Mouse (Mus musculus): ENCODE data around the gene Tsnaxip1.
"Not testable (repeated sequence)": the region's sequence is repeated elsewhere in the genome, so short reads cannot be mapped to it uniquely, and the experiment has no call there.

Gene Tsnaxip1

GRCm38 (mm10) chr8:105820925-105821324 lies 6.6 kb upstream of the Tsnaxip1 start:
- DNase-seq = no peak

DNA sequence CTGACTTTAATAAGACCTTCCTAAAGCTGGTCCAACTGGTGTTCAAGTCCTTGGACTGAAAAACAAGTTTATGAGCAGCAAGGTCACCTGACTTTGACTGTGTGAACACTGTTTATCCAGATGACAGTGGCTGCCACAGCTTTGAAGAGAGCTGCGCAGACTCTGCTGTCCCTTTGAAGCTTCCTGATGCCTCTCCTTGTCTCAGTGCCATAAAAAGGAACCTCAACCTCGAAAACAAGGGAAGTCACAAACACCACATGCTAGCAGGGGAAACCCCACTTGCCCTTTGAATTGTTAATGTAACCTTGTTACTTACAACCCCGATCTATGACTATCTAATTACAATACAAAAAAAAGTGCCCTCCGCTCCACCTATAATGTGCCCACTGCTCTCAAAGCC lies 2.0 kb upstream of the Tsnaxip1 start:
- DNase-seq = no peak

GRCm38 (mm10) chr8:105826379-105826778 lies 1.2 kb upstream of the Tsnaxip1 start:
- DNase-seq = no peak

GRCm38 (mm10) chr8:105833740-105834139 lies 6.2 kb downstream of the Tsnaxip1 start:
- not testable (repeated sequence) for DNase-seq

DNA sequence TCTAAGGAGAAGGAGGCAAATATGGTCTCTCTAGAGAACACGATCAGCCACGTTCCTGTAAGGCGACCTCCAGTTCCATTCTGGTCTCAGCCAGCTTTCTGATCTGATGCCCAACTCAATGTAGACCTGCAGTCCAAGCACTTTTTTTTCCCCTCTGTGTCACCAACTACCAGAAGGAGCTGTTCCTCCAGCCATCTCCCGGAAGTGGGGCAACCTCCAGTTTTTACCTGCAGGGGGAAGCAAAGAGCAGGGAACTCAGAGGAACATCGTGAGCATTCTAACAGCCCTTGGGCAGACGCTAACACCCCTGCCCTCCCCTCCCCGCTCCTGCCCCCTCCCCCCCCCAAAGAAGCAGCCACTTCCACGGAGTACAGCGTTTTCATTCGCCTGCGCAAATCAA lies 7.8 kb downstream of the Tsnaxip1 start:
- peak; percentile 62 to 76 for DNase-seq

DNA sequence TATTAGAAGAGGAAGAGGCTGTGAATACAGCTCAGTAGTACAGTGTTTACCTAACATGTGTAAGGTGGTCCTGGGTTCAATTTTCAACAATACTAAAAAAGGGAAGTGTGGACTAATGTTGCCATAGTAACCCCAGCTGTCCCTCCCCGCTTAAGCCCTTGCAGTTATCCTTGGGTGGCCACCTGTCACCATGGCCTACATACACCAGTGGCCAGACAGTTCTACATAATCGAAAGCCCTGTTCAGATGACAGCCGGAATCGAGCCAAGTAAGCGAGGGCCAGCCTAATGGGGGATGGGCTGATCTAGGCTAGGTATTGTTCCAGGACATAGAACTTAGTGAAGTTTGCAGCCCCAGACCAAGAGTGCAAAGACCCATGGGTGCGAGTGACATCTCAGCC lies 9.5 kb downstream of the Tsnaxip1 start:
- DNase-seq = peak; percentile 31 to 59

- no peak for DNase-seq
These were observed 11.7 kb downstream of the Tsnaxip1 start for GRCm38 (mm10) chr8:105839209-105839608.

DNA sequence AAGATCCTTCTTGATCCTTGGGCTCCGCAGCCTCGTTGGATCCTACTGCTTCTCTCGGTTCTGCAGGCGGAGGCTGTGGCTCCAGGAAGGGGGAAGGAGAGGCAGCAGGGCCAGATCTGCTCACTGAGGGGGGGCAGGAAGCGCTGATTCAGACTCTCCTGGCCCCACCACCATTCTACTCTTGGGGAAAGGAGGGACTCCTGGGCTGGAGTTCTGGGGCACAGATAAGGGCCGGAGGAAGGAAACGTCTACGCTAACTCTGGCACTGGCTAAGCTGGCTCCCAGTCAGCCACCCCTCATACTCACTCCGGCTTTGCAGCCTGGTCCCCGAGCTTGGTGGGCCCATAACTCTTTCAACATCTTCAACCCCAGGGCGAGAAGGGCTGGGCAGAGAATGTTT lies 19.1 kb downstream of the Tsnaxip1 start:
- DNase-seq = no peak

DNA sequence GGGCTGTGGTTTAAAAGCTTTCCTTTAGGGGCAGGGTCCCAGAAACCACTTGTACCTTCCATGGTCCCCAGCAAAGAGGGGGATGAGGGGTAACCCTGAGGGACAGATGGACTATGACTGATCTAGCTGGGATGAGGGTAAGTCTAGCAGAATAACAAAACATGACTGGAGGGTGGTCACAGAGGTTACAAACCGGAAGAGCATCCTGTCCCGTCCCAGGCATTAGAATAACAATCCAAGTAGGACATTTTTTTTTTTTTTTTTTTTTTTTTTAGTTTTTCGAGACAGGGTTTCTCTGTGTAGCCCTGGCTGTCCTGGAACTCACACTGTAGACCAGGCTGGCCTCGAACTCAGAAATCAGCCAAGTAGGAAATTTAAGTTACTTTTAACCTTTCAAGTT lies 22.5 kb downstream of the Tsnaxip1 start:
- DNase-seq = no peak

DNA sequence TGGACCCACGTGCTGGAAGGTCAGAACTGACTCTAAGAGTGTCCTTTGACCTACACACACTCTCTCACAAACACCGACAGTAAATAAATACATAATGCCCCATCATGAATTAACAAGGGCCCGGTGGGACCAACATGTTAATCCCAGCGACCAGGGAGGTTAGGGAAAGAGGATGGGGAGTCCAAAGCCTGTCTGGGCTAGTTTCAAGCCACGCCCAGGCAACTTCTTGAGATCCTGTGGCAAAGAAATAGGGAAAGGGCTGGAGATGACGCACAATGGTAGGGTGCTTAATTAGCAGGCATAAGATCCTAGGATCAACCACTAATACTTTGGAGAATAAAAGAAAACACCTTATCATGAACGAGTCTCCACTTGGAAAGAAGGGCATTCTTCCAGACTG lies 23.1 kb downstream of the Tsnaxip1 start:
- DNase-seq = no peak

DNA sequence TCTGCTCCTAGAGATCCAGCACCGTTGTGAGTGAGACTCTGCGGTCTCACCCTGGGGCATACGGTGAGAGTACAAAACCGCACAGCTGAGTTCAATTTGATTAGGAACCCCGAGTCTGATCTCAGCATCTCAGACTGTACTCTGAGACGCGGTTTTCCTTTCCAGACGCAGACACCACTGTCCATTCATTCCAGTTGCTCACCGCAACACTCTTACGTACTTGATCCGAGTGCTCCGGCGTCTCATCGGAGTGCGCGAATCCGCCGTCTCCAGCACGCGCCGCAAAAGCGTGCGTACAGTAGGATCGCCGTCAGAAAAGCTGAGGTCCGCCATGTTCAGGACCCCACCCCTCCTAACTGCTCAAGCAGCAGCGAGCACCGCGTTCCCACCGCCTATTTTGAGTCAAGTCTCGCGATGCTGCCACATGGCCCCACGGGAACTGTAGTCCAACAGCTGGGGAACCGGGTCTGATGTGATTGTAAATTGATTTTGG lies 24.2 kb downstream of the Tsnaxip1 start:
- peak; percentile 92 for DNase-seq

- peak in 1 of 2 experiments; percentile 30 for DNase-seq
These were observed 24.7 kb downstream of the Tsnaxip1 start for GRCm38 (mm10) chr8:105852146-105852729.

DNA sequence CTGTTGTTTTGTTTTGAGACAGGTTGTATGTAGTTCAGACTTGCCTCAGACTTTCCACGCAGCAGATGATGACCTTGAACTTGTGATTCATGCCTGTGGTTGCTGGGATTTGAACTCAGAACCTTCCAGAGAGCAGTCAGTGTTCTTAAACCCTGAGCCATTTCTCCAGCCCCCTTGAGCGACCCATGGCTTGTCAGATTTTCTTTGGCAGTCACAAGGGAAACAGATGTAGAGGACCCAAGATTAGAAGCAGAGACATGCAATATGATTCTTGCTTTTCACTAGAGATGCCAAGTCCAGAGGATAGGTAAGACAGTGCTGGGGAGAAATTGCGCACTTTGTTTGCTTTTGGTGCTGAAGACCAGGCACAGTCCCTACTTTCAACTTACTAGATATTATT lies 25.6 kb downstream of the Tsnaxip1 start, which contains the start of gene Cenpt:
Gene Cenpt, minus strand, starts transcription at position 101 of the 400 bp plus-strand sequence.
- DNase-seq = no peak

DNA sequence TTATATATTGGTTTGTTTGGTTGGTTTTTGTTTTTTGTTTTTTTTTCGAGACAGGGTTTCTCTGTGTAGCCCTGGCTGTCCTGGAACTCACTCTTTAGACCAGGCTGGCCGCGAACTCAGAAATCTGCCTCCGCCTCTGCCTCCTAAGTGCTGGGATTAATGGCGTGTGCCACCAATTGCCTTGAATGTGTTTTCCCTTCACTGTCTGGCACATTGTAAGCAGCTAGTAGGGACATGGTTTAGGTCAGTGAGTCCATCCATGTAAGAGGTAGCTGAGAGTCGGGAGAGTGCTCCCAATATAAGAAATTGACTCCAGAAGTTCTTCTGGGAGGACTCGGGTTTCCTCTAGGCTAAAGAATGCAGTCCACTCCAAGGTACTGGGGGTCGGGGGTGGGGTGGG lies 26.8 kb downstream of the Tsnaxip1 start:
- peak in 1 of 2 experiments; percentile 29 for DNase-seq

DNA sequence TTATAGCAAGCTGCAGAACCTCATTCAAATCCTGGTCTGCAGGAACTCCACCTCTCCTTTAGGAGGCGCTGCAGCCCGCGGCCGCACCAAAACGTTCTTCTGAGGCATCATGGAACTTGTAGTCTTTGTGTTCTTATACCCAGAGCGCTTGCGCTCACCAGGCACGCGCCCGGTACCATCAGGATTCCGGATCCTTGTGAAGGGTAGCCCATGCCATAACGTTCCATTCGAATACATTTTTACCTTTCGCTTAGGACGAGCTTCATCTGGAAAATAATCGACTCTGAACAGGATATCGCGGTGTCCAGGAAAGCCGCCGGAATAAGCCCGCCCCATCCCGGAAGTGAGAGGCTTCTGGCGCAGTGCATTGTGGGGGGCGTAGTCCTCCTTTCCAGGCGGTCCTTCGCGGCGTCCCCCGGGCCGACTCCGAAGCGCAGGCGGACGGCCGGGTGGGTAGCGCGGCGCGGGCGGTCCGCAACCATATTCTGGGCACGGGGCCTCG lies 27.2 kb downstream of the Tsnaxip1 start, which contains the start of gene Thap11:
Gene Thap11, plus strand, starts transcription at position 418 of the 502 bp plus-strand sequence.
- peak; percentile 94 to 96 for DNase-seq

GRCm38 (mm10) chr8:105855248-105856167 lies 28.0 kb downstream of the Tsnaxip1 start:
- DNase-seq = peak; percentile 55 to 65

DNA sequence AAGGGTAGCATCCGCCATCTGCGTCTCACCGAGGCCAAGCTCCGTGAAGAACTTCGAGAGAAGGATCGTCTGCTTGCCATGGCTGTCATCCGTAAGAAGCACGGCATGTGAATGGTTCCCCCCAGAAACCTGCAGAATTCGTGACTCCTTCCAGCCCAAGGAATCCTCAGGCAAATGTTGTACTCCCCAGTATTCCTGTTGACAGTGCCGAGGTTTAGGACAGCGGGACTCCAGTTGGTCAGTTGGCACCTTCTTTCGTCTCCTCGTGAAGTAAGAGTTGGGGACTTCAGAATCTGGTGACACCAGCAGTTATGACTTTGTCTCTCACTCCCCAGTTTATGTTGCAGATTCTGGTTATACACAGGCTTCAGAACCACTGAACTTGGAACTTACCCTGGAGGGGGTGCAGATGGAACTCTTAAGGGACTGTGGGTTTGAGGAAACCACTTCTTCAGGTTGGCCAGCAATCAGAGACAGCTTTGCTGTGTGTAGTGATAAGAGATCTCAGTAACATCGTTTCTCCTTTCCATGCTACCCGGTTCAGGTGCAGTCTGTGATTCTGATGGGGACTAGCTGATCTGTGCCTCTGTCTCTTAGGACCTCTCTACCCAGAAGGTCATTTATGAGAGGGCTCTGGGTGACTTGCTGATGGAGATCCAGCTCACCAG lies 28.8 kb downstream of the Tsnaxip1 start:
- no peak for DNase-seq

DNA sequence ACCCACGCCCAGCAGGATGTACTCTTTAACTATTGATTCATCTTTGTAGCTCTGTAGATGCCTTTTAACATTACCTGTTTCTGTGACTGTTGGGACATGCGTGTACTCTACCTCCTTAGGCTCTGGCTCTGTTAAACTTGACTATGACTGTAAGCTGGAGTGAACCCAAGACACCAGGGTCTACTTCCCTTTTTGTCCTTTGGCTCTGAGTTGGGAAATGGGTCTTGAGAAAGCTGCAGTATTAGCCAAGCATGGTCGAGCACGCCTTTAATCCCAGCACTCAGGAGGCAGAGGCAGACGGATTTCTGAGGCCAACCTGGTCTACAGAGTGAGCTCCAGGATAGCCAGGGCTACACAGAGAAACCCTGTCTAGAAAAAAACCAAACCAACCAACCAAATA lies 31.0 kb downstream of the Tsnaxip1 start:
- DNase-seq = no peak

DNA sequence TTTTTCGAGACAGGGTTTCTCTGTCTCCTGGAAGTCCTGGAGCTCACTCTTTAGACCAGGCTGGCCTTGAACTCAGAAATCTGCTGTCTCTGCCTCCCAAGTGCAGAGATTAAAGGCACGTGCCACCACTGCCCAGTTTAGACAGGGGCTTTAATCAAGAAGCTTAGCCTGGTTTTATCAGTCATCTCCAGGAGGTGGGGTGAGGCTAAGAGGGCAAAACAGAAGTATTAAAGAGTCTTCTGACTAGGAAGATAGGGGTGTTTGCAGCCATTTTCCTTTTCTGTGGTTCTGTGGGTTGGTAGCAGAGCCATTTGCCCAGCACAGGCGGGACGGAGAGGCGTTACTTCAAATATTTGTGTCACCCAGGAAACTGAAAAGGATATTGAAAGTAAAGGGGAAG lies 31.8 kb downstream of the Tsnaxip1 start:
- DNase-seq = no peak

- peak; percentile 88 to 92 for DNase-seq
These were observed 32.8 kb downstream of the Tsnaxip1 start, which contains the start of gene Nutf2 for GRCm38 (mm10) chr8:105860143-105860981. TSS of gene Nutf2 (plus strand) at chr8:105860580.

- DNase-seq = peak; percentile 33 to 35
These were observed 34.4 kb downstream of the Tsnaxip1 start for GRCm38 (mm10) chr8:105861951-105862350.
